Mouse (Mus musculus): Measurements from ENCODE around the gene Trpc5. TPM values are rescaled to one million over a fixed set of nuclear protein-coding genes. Genes with fewer than 3 reads are reported as not detected.

The Trpc5 gene
- total and polyA plus RNA-seq, 3 experiments, result 0.03 TPM; not detected in 2

GRCm38 (mm10) chrX:144688207-144689118, 483 bp upstream of the Trpc5 start, which contains the start of gene Rtl4:
Rtl4 (plus strand) TSS chrX:144688907.
- no peaks in the 10 kb centered on the region; a peak in 1 of 4 replicates for H3K27me3 ChIP-seq (ENCODE audit: control insufficient read depth in 1 of 2, insufficient read depth in 2 of 2, low read length in 2 of 2)
- TF ChIP-seq USF2 (IDR thresholded peaks at IDR 0.05; ENCODE audit: borderline replicate concordance in 1 of 2, insufficient read depth in 1 of 2, low read depth in 1 of 2, low read length in 2 of 2) (no peak), MXI1 (IDR thresholded peaks at IDR 0.05; ENCODE audit: low read depth, low read length) (no peak), NELFE (IDR thresholded peaks at IDR 0.05; ENCODE audit: low read depth, low read length) (no peak), TCF12 (IDR thresholded peaks at IDR 0.05; ENCODE audit: low read depth, low read length) (no peak), SMC3 (IDR thresholded peaks at IDR 0.05; ENCODE audit: low read depth, low read length) (no peak), KAT2A (conservative IDR thresholded peaks at IDR 0.05; ENCODE audit: low read depth, low read length) (no peak), ETS1 (IDR thresholded peaks at IDR 0.05; ENCODE audit: low read depth, low read length) (no peak), TBP (IDR thresholded peaks at IDR 0.05; ENCODE audit: low read depth, low read length) (no peak), POLR2A (IDR thresholded peaks at IDR 0.05; ENCODE audit: control insufficient read depth in 1 of 2, insufficient read depth in 1 of 2, low read depth in 1 of 2, low read length in 2 of 2, poor library complexity in 1 of 2) (no peak), JUND (IDR thresholded peaks at IDR 0.05; ENCODE audit: low read depth, low read length) (no peak), EP300 (IDR thresholded peaks at IDR 0.05; ENCODE audit: low read depth in 1 of 2, low read length in 2 of 2) (no peak), GABPA (IDR thresholded peaks at IDR 0.05; ENCODE audit: low read depth, low read length) (no peak), MAZ (IDR thresholded peaks at IDR 0.05; ENCODE audit: low read depth, low read length) (no peak), USF1 (IDR thresholded peaks at IDR 0.05; ENCODE audit: low read depth, low read length) (no peak), MYC (IDR thresholded peaks at IDR 0.05; ENCODE audit: low read depth, low read length) (no peak), NRF1 (IDR thresholded peaks at IDR 0.05; ENCODE audit: insufficient read depth, low read depth, low read length, poor library complexity, severe bottlenecking) (no peak), GATA1 (IDR thresholded peaks at IDR 0.05; ENCODE audit: low read depth, low read length) (no peak)
- H3K4me3 ChIP-seq (ENCODE audit: control insufficient read depth in 1 of 2, insufficient read depth in 1 of 2, low read depth in 2 of 2, low read length in 2 of 2), result no peak within 1 kb of the TSS

GRCm38 (mm10) chrX:144687742-144688141, 238 bp downstream of the Trpc5 start:
- Histone ChIP-seq H3K36me3 (ENCODE audit: control insufficient read depth in 1 of 2, insufficient read depth in 2 of 2, low read length in 2 of 2) (no peaks in the 10 kb centered on the region), H3K4me3 (ENCODE audit: control insufficient read depth in 1 of 2, insufficient read depth in 1 of 2, low read depth in 2 of 2, low read length in 2 of 2) (no peak overlapping the region), H3K79me2 (ENCODE audit: control insufficient read depth, insufficient read depth, low read length, poor library complexity) (no peaks in the 10 kb centered on the region), H3K9me3 (replicated peaks; ENCODE audit: insufficient read depth, low read length) (no peaks in the 10 kb centered on the region), H3K4me1 (ENCODE audit: control insufficient read depth in 1 of 2, insufficient read depth in 2 of 2, low read length in 2 of 2) (no peaks in the 10 kb centered on the region), H3K27me3 (ENCODE audit: control insufficient read depth in 1 of 2, insufficient read depth in 2 of 2, low read length in 2 of 2) (no peaks in the 10 kb centered on the region; a peak in 1 of 4 replicates), H3K27ac (ENCODE audit: control insufficient read depth, low read depth, low read length) (no peak overlapping the region), H3K9ac (ENCODE audit: control insufficient read depth, low read depth, low read length, poor library complexity, severe bottlenecking) (no peak overlapping the region)
- TF ChIP-seq MAFK (IDR thresholded peaks at IDR 0.05; ENCODE audit: borderline replicate concordance, low read depth, low read length) (no peak), MAZ (IDR thresholded peaks at IDR 0.05; ENCODE audit: low read depth, low read length) (no peak), UBTF (IDR thresholded peaks at IDR 0.05; ENCODE audit: borderline replicate concordance, insufficient read depth, low read depth, low read length) (no peak), GABPA (IDR thresholded peaks at IDR 0.05; ENCODE audit: low read depth, low read length) (no peak), NELFE (IDR thresholded peaks at IDR 0.05; ENCODE audit: low read depth, low read length) (no peak), E2F4 (IDR thresholded peaks at IDR 0.05; ENCODE audit: borderline replicate concordance, low read depth, low read length) (no peak)
- DNase-seq (ENCODE audit: low read depth, low spot score), result no peak

More at GRCm38 (mm10) chrX:144688207-144689118, 483 bp upstream of the Trpc5 start, which contains the start of gene Rtl4:
- H3K27ac ChIP-seq (ENCODE audit: control insufficient read depth, low read depth, low read length), result no peak within 1 kb of the TSS
- no peaks in the 10 kb centered on the region for H3K9me3 ChIP-seq (replicated peaks; ENCODE audit: insufficient read depth, low read length)
- no peak for DNase-seq (ENCODE audit: low read depth, low spot score)
- no peaks in the 10 kb centered on the region for H3K4me1 ChIP-seq (ENCODE audit: control insufficient read depth in 1 of 2, insufficient read depth in 2 of 2, low read length in 2 of 2)
- no peaks in the 10 kb centered on the region for H3K79me2 ChIP-seq (ENCODE audit: control insufficient read depth, insufficient read depth, low read length, poor library complexity)
- no peaks in the 10 kb centered on the region for H3K36me3 ChIP-seq (ENCODE audit: control insufficient read depth in 1 of 2, insufficient read depth in 2 of 2, low read length in 2 of 2)
- no peak within 1 kb of the TSS for H3K9ac ChIP-seq (ENCODE audit: control insufficient read depth, low read depth, low read length, poor library complexity, severe bottlenecking)

Data from MEL (cell line).